Mouse (Mus musculus): ENCODE measurements around the gene Zfp319. TPM values are rescaled to one million over a fixed set of nuclear protein-coding genes. Genes with fewer than 3 reads are reported as not detected.

Gene Zfp319
- total RNA-seq (2023): 23.1 to 25.3 TPM (median 24.5 TPM) in 4 replicates

DNA sequence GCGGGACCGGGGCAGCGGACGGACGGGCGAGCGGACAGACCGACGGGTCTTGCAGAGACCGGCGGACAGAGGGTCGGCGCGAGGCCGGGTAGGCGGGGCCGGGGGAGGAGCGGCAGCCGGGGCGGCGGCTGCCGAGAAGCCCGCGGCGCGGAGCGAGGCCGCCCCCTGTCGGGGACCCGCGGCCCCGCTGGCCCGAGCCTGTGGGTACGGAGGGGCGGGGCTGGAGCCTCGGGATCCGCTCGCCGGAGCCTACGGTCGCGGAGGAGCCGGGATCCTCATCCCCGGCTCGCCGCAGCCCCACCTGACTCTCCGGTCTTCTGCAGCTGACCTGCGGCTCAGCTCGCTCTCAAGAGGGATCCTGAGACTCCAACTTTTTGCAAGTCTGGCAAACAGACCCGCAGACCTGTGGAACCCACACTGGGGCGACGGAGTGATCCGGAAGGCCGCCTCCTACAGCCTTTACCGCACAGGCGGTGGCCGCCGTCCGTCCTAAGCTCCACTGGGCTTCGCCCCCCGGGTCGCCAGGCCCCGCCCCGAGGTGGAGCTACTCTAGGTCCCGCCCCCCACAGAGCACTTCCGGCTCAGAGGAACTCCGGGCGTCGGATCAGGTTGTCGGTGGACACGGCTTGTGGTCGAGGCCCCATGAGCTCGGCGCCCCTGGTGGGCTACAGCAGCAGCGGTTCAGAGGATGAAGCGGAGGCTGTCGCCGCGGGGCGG lies at the start of gene Zfp319, which contains the start of gene Usb1:
TSS of gene Zfp319 (minus strand) at position 231 of the 717 bp plus-strand sequence.
TSS of gene Usb1 (plus strand) at position 565 of the 717 bp plus-strand sequence.

DNA sequence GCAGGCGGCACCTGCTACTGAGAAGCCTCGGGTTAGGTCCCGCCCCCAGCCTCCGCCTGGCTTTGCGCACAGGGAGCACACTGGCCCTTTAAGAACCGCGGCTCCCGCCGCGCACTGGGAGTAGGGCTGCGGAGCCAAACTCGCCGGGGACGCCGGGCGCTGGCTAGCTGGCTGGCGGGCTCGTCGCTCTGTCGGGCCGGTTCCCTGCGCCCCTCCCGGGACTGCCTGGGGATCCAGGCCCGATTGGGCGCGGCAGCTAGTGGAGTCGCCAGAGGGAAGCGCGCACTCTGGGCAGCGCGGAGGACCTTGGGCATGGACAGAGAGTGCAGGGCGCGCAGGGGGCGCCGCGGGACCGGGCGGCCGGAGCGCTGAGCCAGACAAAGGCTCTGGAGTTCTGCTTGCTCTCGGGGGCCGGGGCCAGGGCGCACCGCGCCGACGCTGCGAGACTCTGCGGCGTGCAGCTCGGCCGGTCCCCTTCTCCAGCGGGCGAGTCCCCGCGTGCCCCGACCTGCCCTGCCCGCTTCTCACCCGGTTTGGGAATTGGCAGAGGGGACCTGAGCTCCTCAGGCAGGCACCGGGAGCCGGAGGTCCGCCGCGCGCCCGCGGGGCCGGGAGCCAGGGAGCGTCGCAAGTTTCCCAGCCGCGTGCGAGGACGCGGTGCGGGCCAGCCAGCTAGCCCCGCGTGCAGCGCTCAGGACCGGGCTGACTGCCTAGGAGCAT lies 20.6 kb upstream of the Zfp319 start, which contains the start of gene Mmp15:
TSS of gene Mmp15 (plus strand) at position 118 of the 720 bp plus-strand sequence.

DNA sequence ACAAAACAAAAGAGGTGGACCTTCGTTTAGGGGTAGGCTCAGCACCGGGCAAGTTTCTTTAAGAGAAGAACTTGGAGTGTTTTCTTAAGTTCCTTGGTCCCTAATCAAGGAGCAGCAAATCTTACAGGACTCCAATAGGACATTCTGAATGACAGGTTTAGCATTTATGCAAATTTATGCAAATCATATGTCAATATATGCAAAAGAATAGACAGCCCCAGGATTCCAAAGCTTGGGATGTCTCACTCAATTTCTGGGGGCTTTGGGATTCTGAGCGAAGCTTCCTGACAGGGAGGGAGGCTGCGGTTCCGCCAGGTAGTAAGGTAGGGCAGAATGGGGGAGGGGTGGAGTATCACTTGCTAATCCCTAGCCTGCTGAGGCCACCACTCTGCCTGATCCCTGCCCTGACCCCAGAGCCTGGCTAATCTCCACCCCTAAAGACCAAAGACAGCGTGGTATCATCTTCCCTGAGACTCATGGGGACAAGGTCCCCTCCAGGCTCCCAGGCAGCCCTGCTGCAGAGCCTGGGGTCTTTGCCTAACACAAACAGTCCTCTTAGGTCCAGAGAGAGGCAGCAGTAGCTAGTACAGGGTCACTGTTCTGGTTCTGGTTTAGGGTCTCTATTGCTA lies 21.3 kb downstream of the Zfp319 start, which contains the start of gene Tepp:
TSS of gene Tepp (plus strand) at position 225 of the 629 bp plus-strand sequence.

DNA sequence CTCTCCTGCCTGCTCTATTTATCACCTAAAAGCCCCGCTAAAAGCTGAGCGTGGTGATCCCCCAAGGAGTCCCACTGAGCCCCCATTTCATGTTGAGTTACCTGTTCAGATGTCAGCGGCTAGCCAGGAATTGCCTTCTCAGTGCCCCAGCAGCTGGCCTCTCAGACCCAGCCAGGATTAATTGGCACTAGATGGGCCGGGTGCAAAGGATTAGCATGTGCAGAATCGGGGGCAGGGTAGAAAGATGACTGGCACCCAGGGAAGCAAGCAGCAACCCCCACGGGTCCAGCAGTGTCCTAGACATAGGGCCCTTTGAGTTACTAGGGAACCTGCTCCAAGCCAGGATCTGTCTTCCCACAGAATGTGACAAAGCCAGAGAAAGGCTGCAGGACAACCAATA lies 25.3 kb downstream of the Zfp319 start, which contains the start of gene Cngb1:
TSS of gene Cngb1 (minus strand) at position 155 of the 400 bp plus-strand sequence.

Other genes with a start within 250 kb of the Zfp319 start
- gene Kifc3, start 129.1 kb downstream of the Zfp319 start, total RNA-seq (2023): 7.6 to 9.8 TPM (median 8.5 TPM) in 4 replicates
- 0.36 TPM in 1 of 4 replicates, not detected in the others for gene Cngb1, start 25.4 kb downstream of the Zfp319 start, total RNA-seq (2023)
- gene Tepp, start 21.4 kb downstream of the Zfp319 start, total RNA-seq (2023): not detected in 4 replicates
- gene Usb1, start 334 bp upstream of the Zfp319 start, total RNA-seq (2023): 51.5 to 57.0 TPM (median 55.2 TPM) in 4 replicates
- 0.12 TPM in 1 of 4 replicates, not detected in the others for gene Mmp15, start 20.3 kb upstream of the Zfp319 start, total RNA-seq (2023)
- gene Cfap20, start 102.9 kb upstream of the Zfp319 start, total RNA-seq (2023): 133 to 149 TPM (median 143 TPM) in 4 replicates
- 74.0 to 86.5 TPM (median 80.2 TPM) in 4 replicates for gene Csnk2a2, start 158.1 kb upstream of the Zfp319 start, total RNA-seq (2023)
- gene Ccdc113, start 202.1 kb upstream of the Zfp319 start, total RNA-seq (2023): not detected in 4 replicates
- gene Prss54, start 244.4 kb upstream of the Zfp319 start, total RNA-seq (2023): not detected in 4 replicates

All from B cell, adult 62 days (primary cell).